Mouse (Mus musculus) cerebellum, postnatal 36 days (tissue): ENCODE measurements at regions not wholly inside any gene's neighbourhood (a gene's known extent, or its start where the extent isn't known, plus 50 kb on each side); places are given as distances from the start of the nearest gene placed in this dataset.

ENCODE experiments used
- DNase-seq, 2 experiments: peaks; one replicate each; pipeline ENCODE4 v3.0.0; 2021 to 2022; ENCODE audit warnings: mixed read lengths in 2 of 2

DNA sequence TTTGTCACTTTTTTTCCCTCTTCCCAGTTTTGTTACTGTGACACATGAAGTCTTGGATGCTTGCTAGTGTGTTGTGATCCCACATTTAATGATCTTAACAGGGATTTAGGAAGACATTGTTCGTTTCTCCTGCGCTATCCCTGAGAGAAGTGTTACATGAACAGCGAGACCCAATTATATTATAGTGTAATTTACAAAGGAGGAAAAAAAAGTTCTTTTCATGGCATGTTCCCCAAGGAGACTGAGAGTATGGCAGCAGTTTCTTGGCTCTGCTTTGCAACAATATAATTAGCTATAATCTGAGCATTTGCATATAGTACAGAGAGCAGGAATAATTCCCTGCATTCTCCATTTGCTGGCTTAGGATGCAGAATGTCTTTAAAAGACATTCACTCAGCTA lies 168.6 kb downstream of the Insc start:
- DNase-seq = no peak

DNA sequence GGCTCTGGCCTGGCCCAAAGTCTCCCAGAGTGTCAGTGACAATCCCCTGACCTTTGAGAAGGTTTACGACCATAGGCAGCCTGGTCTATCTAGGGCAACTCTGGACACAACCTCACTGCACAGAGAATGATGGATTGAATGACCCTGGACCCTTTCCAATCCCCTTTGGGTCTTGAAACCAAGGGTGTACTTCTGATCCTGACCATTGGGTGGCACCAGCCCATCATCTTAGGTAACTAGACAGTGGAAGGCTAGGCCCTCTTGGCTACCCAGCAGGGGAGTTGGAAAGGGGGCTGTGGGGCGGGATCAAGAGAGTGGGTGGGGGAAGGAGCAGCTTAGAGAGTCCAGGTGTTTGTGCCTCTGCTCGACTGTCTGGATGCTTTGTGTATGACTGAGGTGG lies 178.7 kb downstream of the Insc start:
- peak; percentile 19 to 32 for DNase-seq

DNA sequence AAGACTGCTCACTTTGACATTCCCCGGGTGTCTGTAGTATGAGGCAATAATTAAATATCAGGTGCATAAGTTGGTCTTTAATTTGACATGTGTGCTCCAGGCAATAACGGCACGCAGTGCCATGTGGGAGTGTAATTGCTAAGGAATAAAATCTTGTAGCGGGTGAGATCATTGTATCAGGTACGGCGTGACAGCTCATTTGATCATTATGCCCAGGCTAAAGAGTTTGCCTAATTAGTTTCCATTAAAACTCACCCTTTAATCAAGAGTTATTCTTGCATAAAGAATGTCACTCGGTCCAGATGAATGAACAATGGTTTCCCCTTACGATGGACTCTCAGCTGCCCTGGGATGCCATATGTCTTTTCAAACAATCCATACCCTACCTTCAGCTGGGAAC lies 190.4 kb downstream of the Insc start:
- no peak for DNase-seq

DNA sequence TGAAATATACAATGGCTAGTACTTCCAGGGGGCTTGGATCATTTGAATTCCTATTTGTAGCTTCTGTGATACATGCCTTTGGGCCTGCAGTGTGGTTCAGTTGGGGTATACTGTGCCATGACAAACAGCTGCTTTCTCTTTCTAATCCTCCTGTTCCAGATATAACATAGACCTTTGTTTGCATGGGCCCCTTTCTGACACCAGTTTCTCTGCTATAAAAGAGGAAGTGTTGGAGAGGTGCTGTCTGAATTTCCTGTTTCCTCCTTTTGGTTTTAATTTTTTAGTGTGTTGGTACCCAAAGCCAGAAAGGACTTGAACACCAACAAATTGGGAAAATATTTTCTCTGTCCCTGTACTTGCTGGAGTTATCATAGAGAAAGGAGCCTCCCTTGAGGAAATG lies 207.3 kb downstream of the Insc start:
- DNase-seq = no peak

DNA sequence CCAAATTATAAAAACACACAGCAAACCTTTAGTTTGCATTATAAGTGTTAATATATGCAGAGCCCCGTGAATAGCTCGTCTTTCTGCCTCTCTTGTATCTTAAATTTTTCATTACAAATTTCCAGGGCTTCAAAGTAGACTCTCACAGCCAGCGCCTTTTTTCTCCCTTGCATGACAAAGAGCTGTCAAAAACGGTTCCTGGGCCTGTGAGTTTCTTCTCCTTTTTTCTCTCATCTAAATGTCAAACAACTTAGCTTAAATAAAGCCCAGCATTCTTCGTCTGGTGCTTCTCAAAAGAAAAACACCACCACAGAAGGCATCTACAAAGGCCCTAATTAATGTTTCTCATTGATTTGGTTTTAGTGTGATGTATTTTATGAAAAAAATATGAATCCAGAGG lies 219.7 kb downstream of the Insc start:
- DNase-seq = no peak

DNA sequence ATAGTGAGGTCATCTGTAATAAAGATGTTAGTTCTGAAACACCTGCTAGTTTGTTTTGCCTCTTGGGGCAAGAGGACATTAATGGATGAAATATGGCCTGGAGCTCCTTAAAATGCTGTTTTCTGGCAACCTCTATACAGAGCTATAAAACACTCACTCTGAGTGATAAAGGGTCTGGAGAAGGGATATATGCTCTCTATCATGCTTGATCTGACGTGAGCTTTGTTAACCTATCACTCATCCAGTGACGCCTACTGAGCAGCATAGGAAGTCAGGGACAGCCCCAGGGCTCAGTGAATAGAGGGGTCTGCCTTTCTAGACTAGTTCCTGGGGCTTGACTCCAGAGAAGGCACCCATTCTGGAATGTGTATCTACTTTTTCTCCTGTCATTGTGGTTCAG lies 222.4 kb downstream of the Insc start:
- DNase-seq = no peak

DNA sequence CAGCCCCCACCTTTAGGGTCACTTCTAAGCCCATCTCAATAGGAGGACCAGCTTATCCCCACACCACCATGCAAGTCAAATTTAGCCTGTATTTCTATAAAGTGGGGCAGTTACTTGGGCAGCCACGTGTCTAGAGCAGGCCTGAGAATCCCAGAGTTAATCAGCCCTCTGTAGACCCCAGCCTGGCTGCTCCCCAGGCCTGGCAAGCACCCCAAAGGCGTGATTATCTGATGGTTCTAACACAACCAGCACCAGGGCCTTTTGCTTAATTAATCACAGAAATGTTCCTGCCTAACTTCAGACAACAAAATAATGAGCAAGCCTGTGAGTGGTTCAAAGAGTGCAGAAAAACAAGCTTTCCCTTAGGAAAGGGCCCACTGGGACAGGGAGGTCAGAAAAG lies 243.0 kb downstream of the Insc start:
- no peak for DNase-seq

DNA sequence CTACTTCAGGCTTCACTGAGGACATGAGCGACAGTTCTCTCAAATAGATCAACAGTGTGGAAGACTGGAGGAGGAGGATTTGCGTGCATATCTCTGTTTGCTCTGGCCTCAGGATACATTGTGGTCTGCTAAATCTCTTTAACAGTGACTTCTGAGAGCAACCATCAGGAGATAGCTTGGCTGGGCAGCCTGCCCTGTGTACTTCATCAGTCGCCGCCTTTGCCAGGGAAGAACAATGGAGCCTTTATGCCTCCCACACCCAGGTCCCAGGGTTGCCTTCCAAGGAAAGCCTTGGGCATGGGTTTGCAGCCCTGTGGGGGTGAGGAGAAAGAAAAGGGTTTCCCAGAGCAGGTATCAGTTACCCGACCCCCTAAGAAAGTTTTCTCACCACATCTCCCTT lies 247.8 kb downstream of the Insc start:
- peak in 1 of 2 experiments; percentile 3 for DNase-seq

DNA sequence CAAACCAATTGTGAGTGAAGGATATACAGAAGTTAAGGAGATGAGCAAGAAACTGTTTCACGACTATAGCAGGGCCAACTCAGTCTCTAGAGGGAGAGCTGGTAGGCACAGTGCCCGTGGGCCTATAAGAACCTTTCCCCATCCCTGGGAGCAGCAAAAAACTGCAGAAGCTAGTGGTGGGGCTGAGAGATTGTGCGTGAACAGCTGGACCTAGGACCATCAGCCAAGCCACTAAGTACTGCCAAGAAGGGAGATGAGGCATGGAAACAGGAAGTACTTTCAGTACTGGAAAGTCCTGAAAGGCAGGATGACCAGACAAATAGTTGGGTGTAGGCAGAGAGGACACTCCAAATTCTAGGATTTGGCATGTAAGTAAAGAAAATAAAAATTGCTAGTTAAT lies 248.9 kb downstream of the Insc start:
- no peak for DNase-seq

DNA sequence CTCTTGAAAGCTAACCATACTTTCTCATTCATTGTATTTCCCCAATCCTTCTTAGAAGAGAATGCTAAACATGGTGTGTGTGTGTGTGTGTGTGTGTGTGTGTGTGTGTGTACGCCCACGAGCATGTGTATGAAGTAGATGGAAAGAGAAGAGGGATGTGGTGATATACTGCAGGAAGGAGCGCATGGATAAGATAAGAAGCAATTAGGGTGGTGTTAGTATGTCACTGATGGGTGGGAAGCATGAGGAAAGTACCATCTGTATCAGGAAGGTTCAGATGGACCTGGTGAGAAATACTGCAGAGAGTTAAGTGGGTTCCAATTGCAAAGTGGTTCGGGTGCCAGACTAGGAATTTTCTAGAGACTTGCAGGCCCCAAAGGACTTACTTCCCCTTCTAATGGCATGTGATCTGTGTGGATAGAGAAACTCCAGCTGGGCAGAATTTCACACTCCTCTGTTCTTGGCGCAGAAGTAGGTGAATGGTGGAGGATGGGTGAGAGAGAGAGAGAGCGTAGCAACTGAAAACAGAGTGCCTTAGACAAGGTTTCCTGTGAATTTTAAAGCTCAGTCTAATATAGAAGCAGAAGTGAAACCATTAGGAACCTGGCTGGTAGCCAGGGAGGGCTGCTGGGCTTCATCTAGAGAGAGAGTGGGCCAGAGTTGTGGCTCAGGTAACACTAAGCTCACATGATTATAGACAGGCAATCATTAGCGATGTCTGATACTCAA lies 257.5 kb downstream of the Insc start:
- DNase-seq = peak in 1 of 2 experiments; percentile 1

DNA sequence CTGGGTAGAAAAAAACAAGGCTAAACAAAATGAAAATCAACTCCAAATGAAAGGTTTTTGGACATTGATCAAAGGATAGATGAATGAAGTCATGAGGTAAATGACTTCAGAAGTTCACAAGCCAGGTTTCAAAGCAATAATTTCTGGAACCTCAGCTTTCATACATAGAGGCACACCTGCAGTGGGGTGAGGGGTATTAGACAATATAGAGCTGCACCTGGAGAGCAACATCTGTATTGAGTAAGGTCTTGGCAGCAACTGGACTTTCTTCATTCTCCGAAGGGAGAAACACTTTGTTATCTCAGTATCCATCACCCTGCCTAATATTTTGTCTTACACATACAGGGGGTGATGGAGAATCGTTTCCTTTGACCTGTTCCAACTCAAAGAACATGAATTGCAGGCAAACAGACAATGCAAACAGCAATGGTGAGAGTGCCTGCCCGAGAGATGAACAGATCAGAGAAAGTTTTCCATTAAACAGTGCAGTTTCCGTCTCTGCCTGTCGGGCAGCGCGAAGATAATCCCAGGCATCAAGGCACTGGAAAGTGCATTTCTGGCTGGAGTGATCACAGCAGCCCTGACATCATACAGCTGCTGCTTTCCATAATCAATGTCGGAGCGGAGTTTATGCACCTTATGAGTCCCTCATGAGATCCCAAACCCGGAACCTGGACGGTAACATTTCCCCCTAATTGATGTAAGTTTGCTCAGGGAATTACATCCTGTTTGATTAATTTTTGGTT lies 270.9 kb downstream of the Insc start:
- no peak for DNase-seq

DNA sequence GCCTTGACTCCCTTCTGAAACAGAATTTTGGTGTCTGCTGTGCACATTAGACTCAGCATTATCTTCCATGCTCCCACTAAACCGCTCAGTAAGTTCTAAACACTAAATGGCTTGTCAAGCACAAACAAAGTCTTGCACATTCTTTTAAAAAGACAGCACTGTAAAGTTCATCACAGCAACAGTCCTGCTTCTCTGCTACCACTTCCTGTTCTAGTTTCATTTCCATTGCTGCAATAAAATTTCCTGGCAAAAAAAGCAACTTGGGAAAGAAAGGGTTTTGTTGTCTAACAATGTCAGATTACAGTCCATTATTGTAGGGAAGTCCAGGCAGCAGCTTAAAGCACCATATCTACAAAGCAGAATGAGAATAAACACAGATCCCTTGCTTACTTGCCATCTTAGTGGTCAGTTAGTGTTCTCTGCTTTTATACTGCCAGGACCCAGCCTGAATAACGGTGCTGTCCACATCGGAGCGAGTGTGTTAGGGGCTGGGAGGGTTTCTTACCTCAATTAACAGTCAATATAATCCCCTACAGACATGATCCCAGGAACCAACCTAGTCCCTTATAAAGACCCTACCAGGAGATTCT lies 276.0 kb downstream of the Insc start:
- DNase-seq = no peak

DNA sequence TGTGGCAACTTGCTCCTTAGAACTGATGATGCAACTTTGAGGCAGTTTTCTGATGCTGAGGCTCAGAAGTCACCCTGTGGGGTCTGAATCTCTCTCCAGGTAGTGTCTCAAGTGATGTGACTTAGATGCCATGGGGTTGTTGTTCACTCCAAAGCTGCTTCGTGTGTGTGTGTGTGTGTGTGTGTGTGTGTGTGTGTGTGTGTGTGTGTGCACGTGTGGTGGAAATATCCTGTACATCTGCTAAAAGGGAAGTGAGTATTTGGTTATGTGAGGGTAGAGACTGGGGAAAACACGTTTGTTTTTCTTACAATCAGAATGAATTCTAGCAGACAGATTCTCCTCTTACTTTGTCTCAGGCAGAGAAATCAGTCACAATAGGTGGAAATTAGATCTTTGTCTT lies 276.5 kb downstream of the Insc start:
- DNase-seq = no peak

DNA sequence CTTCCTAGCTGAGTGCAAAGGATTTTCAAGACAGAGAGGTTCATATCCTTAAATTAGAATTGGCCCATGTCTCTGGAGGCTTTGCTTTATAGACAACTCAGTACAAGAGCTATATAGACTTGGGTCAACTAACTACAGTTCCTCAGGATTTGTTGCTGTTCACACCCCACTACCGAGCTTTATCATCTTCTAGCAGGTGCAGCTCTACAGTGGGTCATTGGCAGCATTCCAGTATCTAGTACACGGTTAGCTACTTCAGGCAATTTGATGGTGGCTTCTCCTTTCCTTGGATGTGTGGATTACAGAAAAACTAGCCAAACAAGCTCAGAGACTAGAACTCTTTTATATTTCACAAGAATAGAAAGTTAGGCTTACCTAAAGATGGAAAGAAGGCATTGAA lies 282.3 kb downstream of the Insc start:
- DNase-seq = no peak

DNA sequence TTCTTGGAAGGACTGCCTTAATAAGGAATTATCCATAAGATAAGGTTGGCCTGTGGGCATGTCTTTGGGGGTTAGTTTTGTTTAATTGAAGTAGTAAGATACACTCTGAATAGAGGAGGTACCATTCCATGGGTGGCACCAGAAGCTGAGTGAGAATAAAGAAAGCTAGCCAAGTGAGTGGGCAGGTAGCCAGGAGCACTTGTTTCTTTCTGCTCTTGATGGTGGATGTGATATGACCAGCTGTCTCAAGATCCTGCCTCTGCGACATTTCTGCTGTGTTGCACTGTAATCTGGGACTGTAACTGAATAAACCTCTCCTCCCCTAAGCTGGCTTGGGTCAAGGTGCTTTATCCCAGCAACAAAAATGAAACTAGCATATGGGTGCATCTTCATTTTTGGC lies 284.2 kb downstream of the Insc start:
- peak in 1 of 2 experiments; percentile 2 for DNase-seq

DNA sequence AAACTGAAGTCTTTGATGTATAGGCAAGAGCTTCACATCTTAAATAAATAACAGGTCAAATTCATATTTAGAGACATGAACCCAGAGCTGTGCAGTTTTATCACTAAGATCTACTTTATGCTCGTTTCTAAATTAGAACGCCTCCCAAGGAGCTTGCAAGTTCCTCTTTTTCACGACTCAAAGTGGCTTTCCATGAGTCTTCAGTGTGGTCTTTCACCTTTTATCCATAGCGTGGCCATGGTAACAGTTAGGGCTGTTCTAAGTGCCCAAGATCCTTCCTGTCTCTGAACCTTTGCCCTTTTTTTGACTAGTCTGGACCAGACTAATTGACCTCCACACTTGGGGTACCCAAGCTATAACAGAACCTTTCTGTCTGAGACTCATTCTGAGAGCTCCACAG lies 290.5 kb downstream of the Insc start:
- DNase-seq = no peak

DNA sequence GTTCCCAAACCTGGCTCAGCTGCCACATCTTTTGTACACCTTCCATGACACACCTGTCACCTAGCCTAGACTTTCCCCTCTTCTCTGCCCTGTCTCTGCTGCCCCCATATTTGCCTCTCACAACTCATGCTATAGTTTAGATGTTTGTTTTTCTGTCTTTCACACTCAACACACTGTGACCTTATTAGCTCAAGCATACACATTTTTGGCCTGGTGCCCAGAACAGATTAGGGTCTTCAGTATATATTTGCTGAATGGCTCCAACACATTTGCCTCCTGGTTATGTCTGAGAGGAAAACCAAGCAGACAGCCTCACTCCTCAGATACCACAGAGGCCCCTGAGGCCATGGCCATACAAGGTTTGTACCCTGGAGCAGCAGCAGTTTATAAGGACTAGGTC lies 312.0 kb downstream of the Insc start:
- no peak for DNase-seq

DNA sequence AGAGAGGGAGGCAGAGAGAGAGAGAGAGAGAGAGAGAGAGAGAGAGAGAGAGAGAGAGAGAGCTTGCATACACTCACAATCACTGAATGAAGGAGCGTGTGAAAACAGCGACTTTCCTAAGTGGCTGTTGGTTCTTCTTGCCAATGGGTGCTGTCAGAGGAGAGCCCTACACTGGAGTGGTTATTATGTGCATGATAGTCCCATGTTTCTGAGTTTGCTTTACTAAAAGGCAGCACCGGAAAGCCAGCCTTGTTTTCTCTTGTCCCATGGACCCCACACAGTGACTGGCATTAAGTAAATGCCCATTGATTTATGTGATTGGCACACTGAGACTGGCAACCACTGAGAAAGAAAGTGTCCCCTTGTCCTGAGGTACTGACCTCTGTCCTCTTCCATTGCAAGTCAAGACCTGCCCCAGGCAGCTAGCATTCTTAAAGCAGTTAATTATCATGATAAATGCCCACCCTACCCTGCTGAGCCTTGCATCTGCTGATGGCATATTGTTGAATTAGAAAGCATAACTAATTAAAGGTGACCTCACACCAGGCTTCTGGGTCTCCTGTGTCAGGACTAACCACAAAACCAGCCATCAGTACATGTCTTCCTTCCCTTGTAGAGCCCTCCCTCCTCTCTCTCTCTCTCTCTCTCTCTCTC lies 313.6 kb downstream of the Insc start:
- no peak for DNase-seq

DNA sequence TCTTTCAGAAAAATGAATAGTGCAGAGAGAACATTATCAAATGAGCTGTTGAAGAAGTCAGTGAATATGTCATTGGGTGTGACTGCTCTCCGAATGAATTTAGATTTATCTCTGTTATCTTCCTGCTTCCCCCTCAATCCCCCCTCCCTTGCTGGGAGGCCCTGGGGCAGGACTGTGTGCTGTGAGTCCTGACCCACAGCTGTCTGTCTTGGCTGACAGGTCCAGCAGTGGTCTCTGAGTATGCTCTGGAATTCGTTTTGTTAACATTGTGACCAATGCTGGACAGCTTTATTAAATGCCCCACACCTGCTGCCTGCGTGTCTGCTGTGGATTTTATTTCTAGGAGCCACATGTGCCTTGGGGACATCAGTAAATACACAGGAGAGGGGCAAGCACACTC lies 314.2 kb downstream of the Insc start:
- no peak for DNase-seq

DNA sequence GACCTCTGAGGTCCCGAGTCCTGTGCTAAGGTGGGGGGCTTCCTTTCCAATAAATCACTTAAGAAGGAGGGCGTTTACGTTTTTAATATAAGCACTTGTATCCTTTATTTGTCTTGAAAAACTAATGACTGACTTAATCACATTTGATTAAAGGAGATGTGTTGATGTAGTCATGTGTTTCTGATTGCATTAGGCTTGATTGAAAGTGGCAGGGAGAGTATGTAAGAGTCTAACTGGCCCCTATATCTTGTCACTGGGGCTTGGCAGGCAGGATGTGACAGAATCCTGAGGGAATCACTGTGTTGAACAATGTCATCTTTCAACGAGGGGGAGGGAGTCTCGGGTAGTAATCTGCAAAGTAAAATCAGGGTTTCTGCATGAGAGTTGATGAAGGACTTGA lies 316.7 kb downstream of the Insc start:
- DNase-seq = no peak

DNA sequence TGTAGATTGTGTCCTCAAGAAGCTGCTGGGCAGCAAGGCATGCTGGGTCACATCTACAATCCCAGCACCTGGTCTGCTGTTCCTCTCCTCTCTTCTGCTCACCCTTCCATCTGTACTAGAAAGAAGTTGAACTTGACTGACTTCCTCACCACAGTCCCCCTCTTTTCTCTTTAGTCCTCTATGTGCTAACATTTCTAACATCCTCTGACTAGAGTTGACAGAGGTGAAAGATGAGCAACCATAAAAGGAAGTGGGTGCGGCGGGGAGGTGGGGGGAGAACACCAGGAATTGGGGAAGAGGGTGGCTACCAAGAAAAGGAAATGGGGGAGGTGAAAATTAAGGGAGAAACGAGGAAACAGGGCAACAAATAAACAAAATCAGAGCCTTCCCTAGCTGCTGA lies 319.3 kb downstream of the Insc start:
- DNase-seq = no peak

DNA sequence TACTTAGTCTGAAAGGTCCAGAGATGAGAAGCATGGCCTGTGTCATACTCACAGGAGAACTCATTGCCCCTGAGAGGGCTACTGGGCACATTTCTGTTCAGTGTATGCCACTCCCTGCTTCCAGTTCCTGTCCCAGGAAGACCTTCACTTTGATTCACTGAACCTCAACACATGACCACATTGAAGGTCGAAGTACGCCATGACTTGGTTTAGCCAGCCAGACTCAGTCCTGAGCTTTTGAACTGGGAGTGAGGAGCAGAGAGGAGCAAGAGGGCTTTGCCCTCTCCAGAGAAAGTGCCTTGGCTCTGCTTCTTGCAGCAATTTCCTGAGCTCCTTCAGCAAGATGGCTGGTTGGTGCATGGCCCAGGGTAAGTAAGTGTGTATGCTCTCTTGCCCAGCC lies 324.1 kb downstream of the Insc start:
- no peak for DNase-seq

DNA sequence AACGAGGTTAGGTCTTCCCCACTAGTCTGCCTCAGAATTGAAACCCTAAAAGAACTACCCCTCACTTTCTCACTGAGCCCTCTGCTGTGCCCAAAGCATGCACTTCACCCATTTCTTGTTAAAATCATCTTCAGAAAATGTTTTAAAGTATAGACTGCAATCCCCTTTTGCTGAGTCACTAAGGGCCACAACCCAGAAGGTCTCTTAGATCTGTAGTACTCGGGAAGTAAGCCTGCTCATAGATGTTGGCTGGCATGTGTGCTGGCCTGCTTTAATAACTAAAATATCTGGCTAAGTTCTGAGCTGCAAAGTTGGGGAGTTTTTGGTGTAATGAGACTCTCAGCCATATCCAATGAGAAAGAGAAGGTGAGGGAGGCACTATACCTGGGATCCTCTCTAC lies 329.9 kb downstream of the Insc start:
- DNase-seq = no peak

DNA sequence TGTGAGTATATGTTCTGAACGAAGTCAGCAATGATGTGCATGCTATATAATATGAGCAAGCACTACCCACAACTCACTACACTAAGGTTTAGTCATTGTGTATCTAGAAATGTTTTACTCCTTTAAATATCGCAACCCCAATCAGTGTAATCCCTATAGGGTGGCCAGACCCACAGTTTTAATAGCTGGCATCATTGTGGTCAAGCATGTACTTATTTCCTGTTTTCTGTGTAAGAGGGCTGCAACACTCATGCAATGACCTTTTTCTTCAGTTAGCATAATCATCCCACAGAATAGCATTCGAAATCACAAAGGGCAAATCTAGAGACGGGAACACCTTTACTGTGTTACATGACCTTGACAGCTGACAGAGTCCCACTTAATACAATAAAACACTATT lies 333.3 kb downstream of the Insc start:
- no peak for DNase-seq
